Mouse (Mus musculus) kidney, adult 2 months (tissue): ENCODE data around the gene Slc35f4.

Experiments
- CTCF ChIP-seq: fragments of 200-500 bp; conservative IDR thresholded peaks from 2 replicates; pipeline ENCODE4 v1.5.1; 2011; ENCODE audit warnings: low read depth, mild to moderate bottlenecking, control low read depth, low read length, moderate library complexity, mixed read lengths; ENCODE audit not compliant: insufficient read depth, insufficient read length
- POLR2A ChIP-seq: fragments of 200-500 bp; IDR thresholded peaks from one replicate; pipeline ENCODE4 v1.6.1; 2011; ENCODE audit warnings: low read depth, low read length, control low read depth

- TF ChIP-seq CTCF (no peak), POLR2A (no peak)
These were observed 72.1 kb downstream of the Slc35f4 start for GRCm38 (mm10) chr14:49453782-49454181.
